Mouse (Mus musculus) olfactory bulb, adult 2 months (tissue): ENCODE measurements around the gene Clps.

Experiments
- CTCF ChIP-seq: fragments of 200-500 bp; IDR thresholded peaks from 2 replicates; pipeline ENCODE4 v1.5.1; 2012; ENCODE audit warnings: low read depth, mild to moderate bottlenecking, low read length, moderate library complexity; ENCODE audit not compliant: insufficient read depth
- POLR2A ChIP-seq: fragments of 200-500 bp; IDR thresholded peaks from 2 replicates; pipeline ENCODE4 v1.6.1; 2012; ENCODE audit warnings: mild to moderate bottlenecking, low read depth, low read length, moderate library complexity; ENCODE audit not compliant: insufficient read depth

DNA sequence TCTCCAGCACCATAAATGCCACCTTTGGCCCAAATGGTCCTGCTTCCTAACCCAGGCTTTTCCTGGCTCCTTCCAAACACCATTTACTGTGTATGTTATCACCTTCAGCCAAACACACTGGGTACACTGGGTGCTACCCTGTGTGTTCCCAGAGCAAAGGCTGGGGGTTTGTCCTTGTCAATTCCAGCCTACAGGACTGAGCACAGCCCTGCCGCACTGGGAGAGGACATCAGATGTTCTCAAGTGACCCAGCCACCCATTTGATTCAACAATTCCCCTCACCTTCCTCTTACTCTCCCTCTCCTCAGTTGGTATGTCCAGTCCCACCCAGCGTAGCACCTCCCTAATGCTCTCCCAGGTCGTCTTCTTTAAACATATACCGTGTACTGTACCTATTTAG lies 40.0 kb downstream of the Clps start:
- TF ChIP-seq CTCF: no peak
- TF ChIP-seq POLR2A: no peak
